Mouse (Mus musculus) cortical plate, adult 2 months (tissue): Measurements from ENCODE around the gene Insc. TPM values are rescaled to one million over a fixed set of nuclear protein-coding genes. Genes with fewer than 3 reads are reported as not detected.

Experiments
- H3K27ac ChIP-seq: fragments of 200-500 bp; 2 replicates; pipeline ENCODE4 v1.5.1; 2012; ENCODE audit warnings: low read length, control low read depth, inconsistent platforms; ENCODE audit not compliant: insufficient read depth
- H3K4me1 ChIP-seq: fragments of 200-500 bp; 2 replicates; pipeline ENCODE4 v1.6.1; 2011; ENCODE audit warnings: low read length; ENCODE audit not compliant: control insufficient read depth, insufficient read depth
- H3K4me3 ChIP-seq: fragments of 200-500 bp; 2 replicates; pipeline ENCODE4 v1.5.1; 2011; ENCODE audit warnings: mild to moderate bottlenecking, low read length, control low read depth; ENCODE audit not compliant: insufficient read depth
- CTCF ChIP-seq: fragments of 200-500 bp; IDR thresholded peaks from 2 replicates; pipeline ENCODE4 v1.5.1; 2011; ENCODE audit warnings: mild to moderate bottlenecking, control low read depth, low read length; ENCODE audit not compliant: insufficient read depth; ENCODE audit errors: extremely low read depth
- POLR2A ChIP-seq: fragments of 200-500 bp; IDR thresholded peaks from 2 replicates; pipeline ENCODE4 v1.6.1; 2011; ENCODE audit warnings: mild to moderate bottlenecking, low read length, control low read depth; ENCODE audit not compliant: insufficient read depth; ENCODE audit errors: extremely low read depth
- polyA plus RNA-seq: library from polyadenylated mRNA; depleted of rRNA; stranded (reverse); fragments of >200 nt; gene quantifications from 2 replicates; pipeline ENCODE4 v1.2.3, GENCODE M21; 2012

The Insc gene
- polyA plus RNA-seq, 1 experiment, result 9.1 TPM

GRCm38 (mm10) chr7:114778156-114778770 is 34.8 kb downstream of the Insc start:
- TF ChIP-seq CTCF, result no peak
- no peak for TF ChIP-seq POLR2A
- Histone ChIP-seq H3K27ac (no peak overlapping the region), H3K4me1 (no peaks in the 10 kb centered on the region), H3K4me3 (no peak overlapping the region)

GRCm38 (mm10) chr7:114779056-114779660 is 35.7 kb downstream of the Insc start:
- no peak overlapping the region for H3K27ac ChIP-seq

GRCm38 (mm10) chr7:114783291-114783690 is 39.8 kb downstream of the Insc start:
- no peak overlapping the region for H3K4me3 ChIP-seq
- no peaks in the 10 kb centered on the region for H3K4me1 ChIP-seq
- H3K27ac ChIP-seq, result no peak overlapping the region
- no peak for TF ChIP-seq POLR2A
- TF ChIP-seq CTCF, result no peak

More at GRCm38 (mm10) chr7:114779056-114779660, 35.7 kb downstream of the Insc start:
- Histone ChIP-seq H3K4me3 (no peak overlapping the region), H3K4me1 (no peaks in the 10 kb centered on the region)
- TF ChIP-seq CTCF, result no peak
- TF ChIP-seq POLR2A, result no peak

GRCm38 (mm10) chr7:114791087-114791486 is 47.6 kb downstream of the Insc start:
- Histone ChIP-seq H3K4me3 (no peak overlapping the region), H3K4me1 (no peaks in the 10 kb centered on the region), H3K27ac (no peak overlapping the region)
- no peak for TF ChIP-seq CTCF
- no peak for TF ChIP-seq POLR2A

GRCm38 (mm10) chr7:114792026-114792425 is 48.5 kb downstream of the Insc start:
- no peak overlapping the region for H3K4me3 ChIP-seq
- TF ChIP-seq POLR2A (no peak), CTCF (no peak)
- no peaks in the 10 kb centered on the region for H3K4me1 ChIP-seq
- no peak overlapping the region for H3K27ac ChIP-seq

- H3K4me3 ChIP-seq, result no peak overlapping the region
- TF ChIP-seq CTCF (no peak), POLR2A (no peak)
- H3K4me1 ChIP-seq, result no peaks in the 10 kb centered on the region
- H3K27ac ChIP-seq, result no peak overlapping the region
Measured at GRCm38 (mm10) chr7:114794400-114794799, 50.9 kb downstream of the Insc start.

GRCm38 (mm10) chr7:114802576-114802975 is 59.1 kb downstream of the Insc start:
- no peak overlapping the region for H3K27ac ChIP-seq
- H3K4me3 ChIP-seq, result no peak overlapping the region
- no peaks in the 10 kb centered on the region for H3K4me1 ChIP-seq
- no peak for TF ChIP-seq POLR2A
- TF ChIP-seq CTCF, result no peak

GRCm38 (mm10) chr7:114805311-114805710 is 61.8 kb downstream of the Insc start:
- Histone ChIP-seq H3K27ac (no peak overlapping the region), H3K4me3 (no peak overlapping the region), H3K4me1 (no peaks in the 10 kb centered on the region)
- no peak for TF ChIP-seq POLR2A
- no peak for TF ChIP-seq CTCF

- TF ChIP-seq POLR2A (no peak), CTCF (no peak)
- H3K27ac ChIP-seq, result no peak overlapping the region
Measured at GRCm38 (mm10) chr7:114807343-114807742, 63.8 kb downstream of the Insc start.

GRCm38 (mm10) chr7:114808341-114808740 is 64.8 kb downstream of the Insc start:
- TF ChIP-seq POLR2A, result no peak
- no peak for TF ChIP-seq CTCF
- H3K27ac ChIP-seq, result no peak overlapping the region
- no peak overlapping the region for H3K4me3 ChIP-seq
- no peaks in the 10 kb centered on the region for H3K4me1 ChIP-seq

More at GRCm38 (mm10) chr7:114807343-114807742, 63.8 kb downstream of the Insc start:
- no peak overlapping the region for H3K4me3 ChIP-seq
- no peaks in the 10 kb centered on the region for H3K4me1 ChIP-seq
